Mouse (Mus musculus) kidney, embryonic 14.5 days (tissue): ENCODE measurements around the gene Ptprk. TPM values are rescaled to one million over a fixed set of nuclear protein-coding genes. Genes with fewer than 3 reads are reported as not detected.

Experiments used
- ATAC-seq: fragments of 200-750 bp; cut with Nextera tagmentation; 2 replicates; pipeline ENCODE4 v1.8.0; 2017; ENCODE audit warnings: moderate number of reproducible peaks, mild to moderate bottlenecking, moderate TSS enrichment, moderate library complexity; ENCODE audit not compliant: low FRiP score, low TSS enrichment
- H3K27ac ChIP-seq: fragments of 300-500 bp; sonication (generic); 2 replicates; pipeline ENCODE4 v1.5.1; 2014; ENCODE audit warnings: low read depth, mild to moderate bottlenecking, low read length, moderate library complexity, mixed read lengths
- H3K27me3 ChIP-seq: fragments of 300-500 bp; sonication (generic); 2 replicates; pipeline ENCODE4 v1.6.1; 2014; ENCODE audit warnings: mild to moderate bottlenecking, low read length; ENCODE audit not compliant: control insufficient read depth, insufficient read depth
- H3K36me3 ChIP-seq: fragments of 300-500 bp; sonication (generic); 2 replicates; pipeline ENCODE4 v1.6.1; 2014; ENCODE audit warnings: low read length, mixed read lengths; ENCODE audit not compliant: control insufficient read depth, insufficient read depth
- H3K4me1 ChIP-seq: fragments of 300-500 bp; sonication (generic); 2 replicates; pipeline ENCODE4 v1.6.1; 2014; ENCODE audit warnings: low read length, mixed read lengths; ENCODE audit not compliant: control insufficient read depth, insufficient read depth
- H3K4me2 ChIP-seq: fragments of 300-500 bp; sonication (generic); replicated peaks from 2 replicates; pipeline ENCODE4 v1.6.1; 2014; ENCODE audit warnings: low read depth, mild to moderate bottlenecking, low read length
- H3K4me3 ChIP-seq: fragments of 300-500 bp; sonication (generic); 2 replicates; pipeline ENCODE4 v1.5.1; 2014; ENCODE audit warnings: mild to moderate bottlenecking, low read length
- H3K9ac ChIP-seq: fragments of 300-500 bp; sonication (generic); 2 replicates; pipeline ENCODE4 v1.6.1; 2014; ENCODE audit warnings: low read depth, mild to moderate bottlenecking, low read length, moderate library complexity
- H3K9me3 ChIP-seq: fragments of 300-500 bp; sonication (generic); 2 replicates; pipeline ENCODE4 v1.6.1; 2016; ENCODE audit warnings: low read length; ENCODE audit not compliant: control insufficient read depth
- WGBS: fragments of 180-500 bp; shearing (Covaris S2); extraction: QIAGEN DNeasy Blood & Tissue Kit; methylation state at CpG from one replicate; pipeline ENCODE4 v1.1.7; 2014; 5-methylcytosine and 5-hydroxymethylcytosine counted together
- polyA plus RNA-seq: library from polyadenylated mRNA; unstranded; fragments of >200 nt; fragmentation: Nextera tagmentation; extraction: Ambion mirVana; gene quantifications from 2 replicates; pipeline ENCODE4 v1.2.1, GENCODE M21; 2014

Gene Ptprk
- polyA plus RNA-seq, 1 experiment from 2014 or later: 42.7 TPM

DNA sequence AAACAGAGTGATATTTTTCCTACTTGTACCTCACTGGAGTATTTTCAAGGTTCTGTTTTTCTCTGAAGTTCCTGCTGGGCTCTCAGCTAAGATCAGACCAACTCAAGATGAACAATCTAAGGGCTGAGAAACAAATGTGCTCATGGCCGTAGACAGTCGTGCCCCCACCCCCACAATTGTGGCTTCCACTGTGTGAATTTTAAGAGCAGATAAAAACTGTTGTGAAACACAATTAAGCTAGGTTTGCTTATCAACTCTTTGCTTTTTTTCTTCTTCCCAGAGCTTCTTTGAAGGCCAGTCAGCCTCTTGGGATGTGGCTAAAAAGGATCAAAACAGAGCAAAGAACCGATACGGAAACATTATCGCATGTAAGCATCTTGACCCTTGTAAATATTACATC lies 493.4 kb downstream of the Ptprk start:
- 84% methylated on average over 5 of the region's 5 CpGs for WGBS
- no peak overlapping the region for H3K4me3 ChIP-seq

DNA sequence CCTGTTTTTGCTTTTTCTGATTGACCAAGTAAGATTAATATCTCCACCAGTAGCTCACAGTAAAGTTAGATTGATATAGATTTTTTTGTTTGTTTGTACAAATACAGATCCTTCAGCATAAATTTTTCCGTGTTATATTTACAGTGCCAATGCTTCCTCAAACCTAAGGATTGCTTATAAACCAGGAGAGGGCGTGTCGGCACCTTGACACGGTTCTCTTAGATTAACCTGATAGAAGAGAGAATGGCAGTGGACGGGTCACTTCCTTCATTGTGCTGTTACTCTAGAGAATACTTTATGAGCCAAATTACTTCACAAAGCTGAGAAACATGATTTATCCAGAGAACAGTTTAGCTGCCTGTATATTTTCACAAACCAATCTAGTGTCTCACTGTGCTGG lies 505.0 kb downstream of the Ptprk start:
- Histone ChIP-seq H3K4me1 (no peaks in the 10 kb centered on the region), H3K27ac (no peak overlapping the region), H3K9me3 (no peaks in the 10 kb centered on the region), H3K36me3 (0 out of 2 replicates have a peak, but pooled peaks cover 3% of the 10 kb centered on the region), H3K9ac (no peak overlapping the region), H3K4me3 (no peak overlapping the region), H3K27me3 (no peaks in the 10 kb centered on the region), H3K4me2 (no peak overlapping the region)
- 72% methylated on average over 5 of the region's 5 CpGs for WGBS
- no peak for ATAC-seq

More for the DNA sequence above, 493.4 kb downstream of the Ptprk start:
- Histone ChIP-seq H3K4me2 (no peak overlapping the region), H3K9me3 (no peaks in the 10 kb centered on the region), H3K4me1 (no peaks in the 10 kb centered on the region), H3K36me3 (no peaks in the 10 kb centered on the region), H3K27ac (no peak overlapping the region), H3K9ac (no peak overlapping the region), H3K27me3 (no peaks in the 10 kb centered on the region)
- ATAC-seq: no peak

DNA sequence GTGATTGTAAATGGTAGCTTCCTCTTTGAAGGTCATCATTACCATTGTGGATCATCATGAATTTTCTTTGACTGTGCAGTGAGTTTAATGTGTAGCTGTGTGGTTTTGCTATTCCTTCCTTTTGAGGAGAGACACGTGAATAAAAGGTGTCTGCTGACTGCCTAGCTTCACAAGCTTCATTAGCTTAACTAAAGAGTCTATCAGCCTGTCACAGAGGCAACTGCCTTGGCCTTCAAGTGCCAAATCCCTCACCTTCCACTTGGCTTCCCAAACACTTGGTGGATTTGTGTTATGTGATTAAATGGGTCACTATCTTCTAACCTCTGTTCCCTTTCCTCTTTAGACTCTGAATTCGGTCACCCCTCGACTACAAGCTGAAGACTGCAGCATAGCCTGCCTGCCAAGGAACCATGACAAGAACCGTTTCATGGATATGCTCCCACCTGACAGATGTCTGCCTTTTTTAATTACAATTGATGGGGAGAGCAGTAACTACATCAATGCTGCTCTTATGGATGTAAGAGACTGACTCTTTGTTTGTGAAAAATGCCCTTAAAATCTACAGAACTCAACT lies 512.0 kb downstream of the Ptprk start:
- H3K4me2 ChIP-seq: no peak overlapping the region
- H3K9me3 ChIP-seq: no peaks in the 10 kb centered on the region
- H3K27ac ChIP-seq: no peak overlapping the region
- H3K4me3 ChIP-seq: no peak overlapping the region
- no peaks in the 10 kb centered on the region for H3K4me1 ChIP-seq
- WGBS: 42% methylated on average over 4 of the region's 4 CpGs
- H3K9ac ChIP-seq: no peak overlapping the region
- ATAC-seq: no peak
- H3K36me3 ChIP-seq: 0 out of 2 replicates have a peak, but pooled peaks cover 3% of the 10 kb centered on the region
- no peaks in the 10 kb centered on the region for H3K27me3 ChIP-seq

DNA sequence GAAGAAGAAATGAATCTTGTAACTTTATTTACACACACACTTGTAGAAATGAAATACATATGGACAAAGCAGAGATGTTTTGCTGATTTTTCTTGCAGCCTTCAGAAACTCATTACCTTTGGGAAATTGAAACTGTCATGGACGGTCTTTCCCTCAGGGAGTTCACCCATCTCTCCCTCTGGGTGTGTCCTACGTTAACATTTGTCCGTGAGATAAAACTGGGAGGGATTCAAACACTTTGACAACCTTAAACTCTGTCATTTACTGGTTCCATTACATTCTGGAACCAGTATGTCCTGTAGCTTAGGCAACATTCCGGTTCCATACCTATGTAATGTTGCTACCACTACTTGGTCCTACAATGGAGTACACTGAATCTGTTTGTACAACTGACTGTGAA lies 513.8 kb downstream of the Ptprk start:
- Histone ChIP-seq H3K36me3 (peaks cover 2% of the 10 kb centered on the region; the same call in 1 of the 2 replicates), H3K9ac (no peak overlapping the region), H3K4me1 (no peaks in the 10 kb centered on the region), H3K4me3 (no peak overlapping the region), H3K9me3 (no peaks in the 10 kb centered on the region), H3K27ac (no peak overlapping the region), H3K4me2 (no peak overlapping the region), H3K27me3 (no peaks in the 10 kb centered on the region)
- 92% methylated on average over 4 of the region's 4 CpGs for WGBS
- ATAC-seq: no peak

DNA sequence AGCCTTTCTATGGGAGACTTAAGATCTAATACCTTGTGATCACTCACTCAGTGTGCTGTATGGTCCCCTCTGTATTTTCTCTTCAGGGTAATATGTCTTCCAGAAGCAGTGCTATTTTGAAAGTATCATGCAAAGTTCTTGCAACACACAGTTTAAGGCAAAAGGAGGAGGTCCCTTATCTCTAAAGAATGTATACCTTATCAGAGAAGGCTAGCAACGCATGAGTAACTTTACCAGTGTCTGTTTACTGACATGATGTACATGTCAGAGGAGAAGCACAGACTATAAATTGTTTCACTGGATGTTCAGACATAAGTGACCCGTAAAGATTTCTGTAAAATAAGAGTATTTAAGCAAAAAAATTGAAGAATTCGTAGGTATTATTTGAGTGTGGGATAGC lies 516.2 kb downstream of the Ptprk start:
- WGBS: 86% methylated on average over 3 of the region's 3 CpGs
- no peaks in the 10 kb centered on the region for H3K9me3 ChIP-seq
- no peaks in the 10 kb centered on the region for H3K27me3 ChIP-seq
- no peak for ATAC-seq
- no peak overlapping the region for H3K27ac ChIP-seq
- H3K4me2 ChIP-seq: no peak overlapping the region
- H3K9ac ChIP-seq: no peak overlapping the region
- H3K4me3 ChIP-seq: no peak overlapping the region
- H3K36me3 ChIP-seq: peaks cover 2% of the 10 kb centered on the region; the same call in 1 of the 2 replicates
- H3K4me1 ChIP-seq: no peaks in the 10 kb centered on the region

DNA sequence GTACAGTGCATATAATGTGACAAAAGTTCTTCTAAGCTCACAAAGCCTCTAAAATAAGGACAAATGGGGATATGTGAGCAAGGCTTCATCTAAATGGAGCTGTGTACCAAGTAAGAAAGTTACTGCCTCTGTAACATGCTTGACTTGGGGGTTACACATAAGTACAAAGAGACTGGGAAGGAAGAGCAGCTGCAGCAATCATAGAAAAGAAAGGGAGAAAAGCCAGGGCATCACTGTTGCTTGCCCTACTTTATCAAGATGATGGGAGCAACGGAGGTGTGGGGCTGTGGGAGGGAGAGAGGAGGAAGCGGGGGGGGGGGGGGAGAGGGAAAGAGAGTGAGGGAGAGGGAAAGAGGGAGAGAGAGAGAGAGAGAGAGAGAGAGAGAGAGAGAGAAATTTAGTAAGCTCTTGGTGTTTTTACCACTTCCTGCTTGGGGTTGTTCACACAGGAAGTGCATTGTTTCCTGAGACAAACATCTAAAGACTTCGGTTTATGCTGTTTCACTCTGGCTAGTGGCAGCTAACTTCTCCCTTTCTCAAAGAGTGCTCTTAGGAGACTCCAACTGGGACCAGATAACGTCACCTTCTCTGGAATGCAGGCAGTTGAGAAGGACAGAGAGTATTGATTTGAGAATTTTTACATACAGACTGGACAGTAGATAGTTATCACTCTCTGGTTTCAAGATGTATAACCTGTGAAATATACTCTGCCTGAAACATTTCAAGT lies 519.1 kb downstream of the Ptprk start:
- Histone ChIP-seq H3K4me1 (no peaks in the 10 kb centered on the region), H3K9me3 (no peaks in the 10 kb centered on the region), H3K9ac (no peak overlapping the region), H3K4me2 (no peak overlapping the region), H3K36me3 (peaks cover 2% of the 10 kb centered on the region; the same call in 1 of the 2 replicates), H3K4me3 (no peak overlapping the region), H3K27me3 (no peaks in the 10 kb centered on the region), H3K27ac (no peak overlapping the region)
- no peak for ATAC-seq
- WGBS: 68% methylated on average over 3 of the region's 4 CpGs

DNA sequence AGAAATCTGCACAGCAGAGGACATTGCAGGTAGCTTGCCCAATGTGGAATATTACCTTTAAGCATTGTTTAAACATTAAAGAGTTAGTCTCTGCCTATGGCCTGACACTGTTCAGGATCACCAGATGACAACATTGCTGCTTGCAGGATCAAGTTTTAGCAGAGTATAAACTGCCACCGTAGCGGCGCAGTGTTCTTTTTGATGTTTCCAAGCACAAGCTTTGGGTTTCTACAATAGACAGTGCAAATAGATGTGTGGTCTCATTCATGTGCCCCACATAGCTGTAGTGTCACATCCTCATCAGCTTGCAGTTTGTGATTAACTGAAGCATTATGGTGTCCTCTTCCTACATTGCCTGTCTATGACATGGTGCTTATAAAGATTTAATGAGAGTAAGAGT lies 522.3 kb downstream of the Ptprk start:
- 94% methylated on average over 3 of the region's 3 CpGs for WGBS
- ATAC-seq: no peak
- Histone ChIP-seq H3K4me1 (no peaks in the 10 kb centered on the region), H3K27ac (no peak overlapping the region), H3K4me2 (no peak overlapping the region), H3K9me3 (no peaks in the 10 kb centered on the region), H3K9ac (no peak overlapping the region), H3K27me3 (no peaks in the 10 kb centered on the region), H3K4me3 (no peak overlapping the region), H3K36me3 (no peaks in the 10 kb centered on the region; the same call in 1 of the 2 replicates)

DNA sequence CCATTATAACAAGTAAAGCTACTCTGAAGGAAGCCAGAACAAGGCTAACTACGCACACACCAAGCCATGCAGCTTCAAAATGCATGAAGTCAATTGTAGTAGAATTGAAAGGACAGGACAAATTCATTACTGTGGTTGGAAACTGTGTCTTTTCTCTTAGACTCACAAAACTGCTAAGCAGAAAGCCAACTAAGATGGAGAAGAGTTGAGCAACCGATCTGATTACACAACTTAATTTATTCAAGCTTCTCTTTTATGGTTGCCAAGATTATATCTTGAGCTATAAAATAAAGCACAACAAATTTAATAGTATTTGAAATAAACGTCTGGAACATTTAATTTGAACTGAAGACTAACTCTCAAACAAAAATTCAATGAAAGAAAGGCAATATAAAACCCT lies 534.5 kb downstream of the Ptprk start:
- no peak for ATAC-seq
- 75% methylated on average over 3 of the region's 3 CpGs for WGBS

DNA sequence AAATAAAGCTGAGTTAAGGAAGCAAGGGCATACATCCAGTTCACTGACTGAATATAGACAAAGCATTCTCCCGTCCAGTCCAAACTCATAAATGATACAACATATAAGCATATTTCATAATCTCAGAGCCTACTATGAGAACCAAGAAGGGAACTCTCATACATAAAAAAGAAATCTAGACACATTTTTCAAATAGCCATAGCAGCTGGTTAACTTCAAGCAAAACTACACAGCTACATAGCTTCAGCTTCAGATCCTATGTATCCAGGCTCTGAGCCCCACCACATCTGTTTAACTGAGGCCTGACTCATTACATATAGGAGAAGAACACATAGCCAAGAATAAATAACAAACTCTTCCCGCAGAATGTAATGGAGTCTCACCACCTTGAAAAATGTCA lies 539.8 kb downstream of the Ptprk start:
- H3K27ac ChIP-seq: no peak overlapping the region
- no peaks in the 10 kb centered on the region for H3K36me3 ChIP-seq
- no peak overlapping the region for H3K4me3 ChIP-seq
- no peak overlapping the region for H3K4me2 ChIP-seq
- ATAC-seq: no peak
- H3K9ac ChIP-seq: no peak overlapping the region
- no peaks in the 10 kb centered on the region for H3K4me1 ChIP-seq
- no peaks in the 10 kb centered on the region for H3K27me3 ChIP-seq
- no peaks in the 10 kb centered on the region for H3K9me3 ChIP-seq
- WGBS: 88% methylated on average over 2 of the region's 2 CpGs

More for the DNA sequence above, 534.5 kb downstream of the Ptprk start:
- H3K9ac ChIP-seq: no peak overlapping the region
- H3K27me3 ChIP-seq: no peaks in the 10 kb centered on the region
- no peak overlapping the region for H3K27ac ChIP-seq
- no peaks in the 10 kb centered on the region for H3K4me1 ChIP-seq
- no peak overlapping the region for H3K4me2 ChIP-seq
- H3K4me3 ChIP-seq: no peak overlapping the region
- no peaks in the 10 kb centered on the region for H3K9me3 ChIP-seq
- no peaks in the 10 kb centered on the region for H3K36me3 ChIP-seq
